Mouse (Mus musculus) mouse trophoblast stem cell (cell line): ENCODE data around the gene Tmem242.
"Not testable (repeated sequence)": the region's sequence is repeated elsewhere in the genome, so short reads cannot be mapped to it uniquely, and the experiment has no call there.

Source experiments
- in situ Hi-C, 2 experiments: fragments of 300-500 bp; cut with MseI, MboI; formaldehyde crosslinking; loops; 2 replicates in 1 of 2; 3 replicates in 1 of 2; pipeline ENCODE4 v1.15.1; 2025

Gene Tmem242

DNA sequence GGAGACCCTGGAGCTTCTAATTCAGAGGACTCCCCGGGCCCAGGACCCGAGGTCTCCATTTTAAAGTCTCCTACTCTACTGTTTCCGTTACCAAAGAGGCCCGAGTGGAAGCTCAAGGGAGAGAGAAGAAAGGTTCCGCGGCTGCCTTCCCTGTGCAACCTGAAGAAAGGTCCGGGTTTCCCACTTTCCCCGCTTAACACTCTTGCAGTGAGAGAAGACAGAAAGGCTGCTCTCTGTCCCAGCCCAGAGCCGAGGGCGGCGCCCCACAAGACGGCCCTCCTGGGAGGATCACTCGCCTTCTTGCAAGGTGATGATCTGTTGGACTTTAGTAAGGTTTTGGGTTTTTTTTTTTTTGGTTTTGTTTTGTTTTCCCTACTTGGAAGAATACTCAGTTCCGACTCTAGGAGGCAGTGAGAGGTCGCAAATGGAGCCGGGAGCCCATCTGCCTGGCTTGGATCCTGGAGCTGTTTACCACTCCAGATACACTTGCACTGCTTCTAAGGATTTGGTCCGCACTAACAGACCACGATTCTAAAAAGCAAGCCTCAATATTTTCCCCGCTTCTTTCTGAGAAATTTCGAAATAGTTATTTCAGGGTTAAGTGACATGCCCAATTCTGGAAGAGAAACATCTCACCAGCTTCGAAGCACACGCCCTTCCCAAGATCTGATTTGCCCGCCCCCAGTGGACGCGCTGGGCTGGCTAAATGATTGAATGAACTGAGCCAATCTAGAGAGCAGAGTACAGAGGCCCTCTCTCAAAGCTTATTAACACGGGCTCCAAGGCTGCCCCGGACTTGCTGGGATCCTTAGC lies at the start of gene Tmem242:
Tmem242 (minus strand) TSS at position 101 of the 813 bp plus-strand sequence.
- in situ Hi-C loops, result no loop called here

- in situ Hi-C loops, result no loop called here
Observed at GRCm38 (mm10) chr17:5488156-5488555, 48.1 kb upstream of the Tmem242 start.

GRCm38 (mm10) chr17:5484663-5485062 lies 44.6 kb upstream of the Tmem242 start:
- in situ Hi-C loops, result no loop called here

DNA sequence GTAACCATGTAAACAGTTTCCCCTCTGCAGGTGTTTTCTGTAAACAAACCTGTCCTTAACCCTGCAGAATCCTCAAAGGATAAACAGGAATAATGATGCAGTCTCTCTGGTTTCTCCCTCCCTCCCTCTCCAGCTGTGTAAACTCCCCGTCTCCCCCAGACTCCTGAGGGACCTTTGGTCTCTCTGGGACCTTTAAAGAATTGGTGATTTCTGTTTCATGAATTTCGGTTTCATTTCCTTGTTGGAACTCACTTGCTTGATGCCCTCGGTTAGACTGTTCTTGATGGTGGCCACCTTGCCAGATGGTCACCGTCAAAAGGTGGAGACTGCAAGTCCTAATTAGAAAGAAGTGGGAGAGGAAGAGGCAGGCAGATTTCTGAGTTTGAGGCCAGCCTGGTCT lies 43.4 kb upstream of the Tmem242 start:
- in situ Hi-C loops, result no loop called here

DNA sequence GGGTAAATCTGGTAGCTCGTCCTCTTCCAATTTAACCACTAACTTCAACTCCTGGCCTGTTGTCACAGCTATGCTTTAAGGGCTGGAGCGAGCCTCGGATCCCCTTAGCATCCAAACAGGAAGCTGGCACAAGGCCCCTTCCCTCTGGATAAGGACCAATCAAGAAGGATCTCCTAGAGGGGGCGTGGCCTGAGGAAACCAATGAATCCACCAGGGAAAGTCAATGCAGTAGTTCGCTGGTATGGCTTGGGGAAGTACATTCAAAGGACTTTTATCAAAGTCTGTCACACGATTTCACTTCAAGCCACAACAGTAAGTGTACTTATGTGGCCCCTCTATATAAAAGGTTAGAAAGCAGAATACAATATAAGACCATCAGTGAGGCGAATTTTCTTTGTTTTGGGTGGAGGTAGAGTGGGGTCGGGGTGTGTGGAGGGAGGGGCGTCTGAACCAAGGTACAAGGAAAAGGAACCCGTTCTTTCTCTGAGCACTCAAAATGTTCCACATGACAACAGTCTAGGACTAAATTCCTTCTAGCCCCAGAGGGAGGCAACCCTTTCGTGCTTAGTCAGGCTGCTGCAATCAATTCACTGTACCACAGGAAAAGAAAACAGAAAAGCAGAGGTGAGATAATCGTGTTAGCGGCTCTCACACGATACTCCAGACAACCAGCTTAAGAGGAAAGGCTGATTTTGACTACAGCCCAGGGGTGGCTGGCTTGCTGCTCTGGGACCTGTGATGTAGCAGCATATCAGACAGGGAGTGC lies 36.1 kb upstream of the Tmem242 start:
- in situ Hi-C loops, result no loop called here

- in situ Hi-C loops, result no loop called here
Observed at GRCm38 (mm10) chr17:5472268-5472667, 32.2 kb upstream of the Tmem242 start.

GRCm38 (mm10) chr17:5467177-5467576 lies 27.1 kb upstream of the Tmem242 start:
- in situ Hi-C loops, result no loop called here

DNA sequence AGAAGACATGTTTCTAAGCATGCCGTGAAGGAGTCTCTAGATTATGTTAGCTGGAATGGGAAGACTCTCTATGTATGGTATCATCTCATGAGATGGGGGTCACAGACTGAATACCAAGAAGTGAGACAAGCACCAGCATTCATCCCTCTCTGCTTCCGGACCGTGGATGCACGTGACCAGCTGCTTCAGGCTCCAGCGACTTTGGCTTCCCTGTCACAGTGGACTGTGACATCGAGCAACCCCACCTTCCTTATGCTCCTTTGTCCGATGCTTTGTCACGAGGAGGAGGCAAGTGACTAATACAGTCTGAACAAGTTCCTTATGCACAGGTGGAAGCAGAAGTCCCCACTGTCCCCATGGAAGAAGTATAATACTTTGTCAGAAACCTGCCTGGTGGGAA lies 26.7 kb upstream of the Tmem242 start:
- in situ Hi-C loops, result no loop called here

DNA sequence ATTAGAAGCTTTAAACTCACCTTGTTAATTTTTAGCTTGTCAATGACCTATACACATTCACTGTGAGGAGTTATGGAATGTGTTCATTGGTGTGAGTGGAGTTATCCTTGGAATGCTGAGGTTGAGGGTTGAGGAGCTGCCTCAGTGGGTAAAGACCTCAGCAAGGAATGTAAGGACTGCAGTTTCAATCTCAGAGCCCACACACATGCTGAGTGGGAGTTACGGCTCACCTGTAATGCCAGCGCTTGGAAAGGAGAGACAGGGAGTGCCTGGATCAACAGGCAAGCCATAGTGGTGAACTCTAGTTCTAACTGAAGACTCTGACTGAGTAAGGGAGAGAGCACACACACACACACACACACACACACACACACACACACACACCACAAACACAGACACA lies 23.9 kb upstream of the Tmem242 start:
- in situ Hi-C loops, result no loop called here

DNA sequence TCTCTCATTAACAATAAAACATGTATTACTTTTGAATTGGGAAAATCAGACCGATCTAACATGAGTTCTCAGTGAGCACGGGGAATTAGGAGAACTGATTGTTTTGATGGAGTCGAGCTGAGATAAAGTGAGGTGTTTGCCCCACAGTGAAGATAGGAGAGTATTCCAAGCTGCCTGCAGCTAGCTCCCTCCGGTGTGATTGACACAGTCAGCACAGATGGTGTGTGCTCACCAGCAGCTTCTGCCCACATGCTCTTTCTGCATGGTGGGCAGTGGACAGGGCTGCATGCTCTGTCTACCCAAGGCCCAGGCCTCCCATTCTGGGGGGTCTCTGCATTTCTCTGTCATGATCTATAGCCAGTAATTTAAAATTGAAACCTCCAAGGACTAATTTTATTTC lies 13.6 kb upstream of the Tmem242 start:
- in situ Hi-C loops, result no loop called here

GRCm38 (mm10) chr17:5443751-5444150 lies 3.7 kb upstream of the Tmem242 start:
- in situ Hi-C loops, result no loop called here

GRCm38 (mm10) chr17:5443260-5443659 lies 3.2 kb upstream of the Tmem242 start:
- in situ Hi-C loops, result no loop called here

- in situ Hi-C loops, result not testable (repeated sequence)
Observed at GRCm38 (mm10) chr17:5442403-5442802, 2.3 kb upstream of the Tmem242 start.

- in situ Hi-C loops, result loop anchor here in 1 of 2 experiments (5.0 kb wide), 1 partner anchor 313 kb away; no protein-coding TSS in a partner anchor
Observed at GRCm38 (mm10) chr17:5439831-5440158, 264 bp downstream of the Tmem242 start.

- in situ Hi-C loops, result loop anchor here in 1 of 2 experiments (5.0 kb wide), 1 partner anchor 323 kb away; no protein-coding TSS in a partner anchor
Observed at GRCm38 (mm10) chr17:5429772-5430133, 10.3 kb downstream of the Tmem242 start.

- in situ Hi-C loops, result loop anchor here in 1 of 2 experiments (5.0 kb wide), 1 partner anchor 323 kb away; no protein-coding TSS in a partner anchor
Observed at GRCm38 (mm10) chr17:5429090-5429771, 10.8 kb downstream of the Tmem242 start.

- in situ Hi-C loops, result loop anchor here in 1 of 2 experiments (5.0 kb wide), 1 partner anchor 327 kb away; no protein-coding TSS in a partner anchor
Observed at GRCm38 (mm10) chr17:5425204-5425603, 14.9 kb downstream of the Tmem242 start.

GRCm38 (mm10) chr17:5424156-5424555 lies 15.9 kb downstream of the Tmem242 start:
- in situ Hi-C loops, result no loop called here

GRCm38 (mm10) chr17:5421835-5422234 lies 18.2 kb downstream of the Tmem242 start:
- in situ Hi-C loops, result no loop called here

GRCm38 (mm10) chr17:5419771-5420518 lies 20.1 kb downstream of the Tmem242 start:
- in situ Hi-C loops, result no loop called here

- in situ Hi-C loops, result no loop called here
Observed at GRCm38 (mm10) chr17:5419056-5419455, 21.0 kb downstream of the Tmem242 start.
